Mouse (Mus musculus) MEL-GATA-1-ER (cell line): ENCODE results near the gene Prkg2.

Source experiments
- DNase-seq: peaks from one replicate; pipeline ENCODE4 v3.0.0-alpha.2; 2012; ENCODE audit warnings: low read depth; ENCODE audit errors: extremely low read depth

Prkg2 gene

DNA sequence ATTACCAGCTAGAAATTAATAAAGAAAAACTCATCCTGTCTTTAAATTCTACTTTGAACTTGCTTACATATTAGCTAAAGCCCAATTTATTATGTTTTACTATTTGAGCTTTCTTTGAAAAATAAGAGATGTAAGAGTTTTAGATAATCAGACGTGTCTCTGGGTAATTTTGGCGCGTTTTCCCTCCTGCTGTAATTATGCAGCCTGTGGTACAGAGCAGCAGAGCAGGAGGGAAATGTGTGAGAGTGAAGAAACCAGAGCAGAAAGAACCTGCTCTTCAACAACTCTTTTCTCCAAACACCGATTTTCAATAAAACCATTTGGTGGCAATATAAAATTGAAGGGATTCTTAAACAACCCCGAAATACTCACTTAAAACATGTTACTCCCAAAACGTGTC lies 58.8 kb downstream of the Prkg2 start:
- no peak for DNase-seq

DNA sequence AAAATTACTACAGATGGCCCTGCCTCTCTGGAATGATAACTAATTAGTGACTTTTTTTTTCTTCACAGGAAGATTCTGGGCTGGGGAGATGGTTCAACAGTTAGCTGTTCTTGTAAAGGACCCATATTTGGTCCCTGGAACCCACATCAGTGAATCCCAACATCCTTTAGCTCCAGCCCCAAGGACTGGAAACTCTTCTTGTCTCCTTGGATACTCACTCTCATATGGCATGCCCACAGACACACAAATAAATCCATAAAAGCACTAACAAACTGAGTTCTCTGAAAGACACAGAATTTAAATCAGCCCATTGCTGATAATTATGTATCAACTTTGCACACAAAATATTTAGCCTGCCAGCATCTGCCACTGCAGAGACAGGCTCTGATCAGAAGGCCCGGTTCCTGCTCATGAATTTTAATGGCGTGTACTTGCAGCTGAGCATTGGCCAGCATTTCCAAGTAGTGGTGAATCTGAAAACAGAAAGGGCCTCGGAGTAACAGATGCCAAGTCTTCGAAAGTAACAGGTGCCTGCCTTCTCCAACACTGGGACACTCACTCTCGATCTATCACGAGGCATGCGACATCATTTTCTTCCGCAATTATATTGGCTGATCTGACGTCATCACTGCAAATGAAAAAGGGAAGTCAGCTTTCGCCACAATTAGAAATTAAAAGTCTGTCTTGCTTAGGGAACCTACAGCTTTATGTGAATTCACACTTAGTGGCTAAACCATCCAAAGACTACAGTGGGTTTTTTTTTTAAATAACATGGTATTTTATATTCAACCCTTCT lies 61.1 kb downstream of the Prkg2 start:
- no peak for DNase-seq

DNA sequence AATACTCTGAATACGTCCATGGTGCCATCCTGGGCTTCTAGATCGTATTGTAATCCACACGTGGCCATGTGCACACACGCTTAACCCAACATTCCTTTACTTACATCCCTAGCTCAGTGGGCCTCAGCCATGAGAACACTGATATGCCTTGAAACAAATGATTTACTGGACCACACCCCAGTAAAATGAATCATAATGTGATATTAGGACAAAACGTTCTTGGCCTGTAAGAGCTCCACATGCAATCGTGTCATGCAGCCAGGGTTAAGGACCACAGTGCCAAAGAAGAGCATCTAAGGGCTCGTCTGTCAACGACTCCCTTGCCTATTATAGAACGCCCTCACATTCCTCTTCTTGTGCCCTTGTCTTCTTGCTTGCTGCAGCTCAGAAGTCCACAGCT lies 70.5 kb downstream of the Prkg2 start:
- DNase-seq = no peak

DNA sequence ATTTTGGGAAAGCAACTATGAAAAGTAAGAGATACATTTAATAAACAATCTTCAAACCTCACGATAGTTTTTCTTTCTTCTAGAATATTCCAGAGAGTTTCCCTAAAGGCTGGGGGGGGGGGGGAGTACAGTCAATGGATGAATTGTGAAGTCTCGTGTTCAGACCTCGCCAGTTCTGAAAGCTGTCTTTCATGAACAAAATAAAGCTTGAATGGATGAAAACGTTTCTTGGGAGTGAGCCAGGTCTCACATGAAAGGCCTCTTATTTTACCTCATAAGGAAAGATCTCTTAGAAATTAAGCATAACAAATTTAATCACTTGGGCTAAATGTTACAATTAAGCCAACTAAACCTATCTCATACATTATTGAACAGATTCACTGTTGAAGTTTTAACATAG lies 72.0 kb downstream of the Prkg2 start:
- DNase-seq = no peak

DNA sequence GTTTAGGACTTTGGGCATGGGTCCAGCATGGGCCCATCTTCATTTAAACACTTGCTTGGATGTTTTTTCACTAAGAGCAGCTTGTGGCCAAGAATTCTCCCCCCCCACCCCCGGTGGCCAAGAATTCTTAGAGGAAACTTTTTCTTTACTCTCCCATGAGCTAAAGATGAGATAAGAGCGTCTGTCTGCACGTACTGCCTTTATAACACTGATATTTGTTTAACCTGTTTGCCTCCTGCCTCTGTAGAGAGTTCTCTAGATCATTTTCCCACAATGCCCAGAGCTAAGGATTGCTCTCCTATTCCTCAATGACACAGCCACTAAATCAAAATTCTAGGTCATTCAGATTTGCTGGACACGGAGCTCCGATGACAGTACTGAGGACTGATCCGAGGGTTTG lies 72.8 kb downstream of the Prkg2 start:
- DNase-seq = no peak

DNA sequence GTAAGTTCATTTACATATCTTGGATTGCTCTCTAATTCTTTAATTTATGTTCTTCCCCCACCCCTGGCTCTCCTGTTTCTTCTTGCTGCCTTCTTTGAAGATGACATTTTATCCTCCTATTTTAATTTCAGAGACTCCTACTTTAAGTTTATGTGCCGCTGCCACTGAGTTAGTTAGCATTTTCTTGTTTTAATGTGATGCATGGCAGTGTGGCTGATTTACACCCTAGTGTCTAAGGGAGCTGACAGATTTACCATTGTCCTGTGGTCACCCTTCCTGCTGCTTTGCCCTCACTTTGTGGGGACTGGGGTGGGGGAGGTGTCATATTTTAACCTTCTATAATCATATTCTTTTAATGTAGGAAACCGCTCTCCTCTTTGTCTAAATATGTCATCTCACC lies 74.7 kb downstream of the Prkg2 start:
- DNase-seq = no peak

DNA sequence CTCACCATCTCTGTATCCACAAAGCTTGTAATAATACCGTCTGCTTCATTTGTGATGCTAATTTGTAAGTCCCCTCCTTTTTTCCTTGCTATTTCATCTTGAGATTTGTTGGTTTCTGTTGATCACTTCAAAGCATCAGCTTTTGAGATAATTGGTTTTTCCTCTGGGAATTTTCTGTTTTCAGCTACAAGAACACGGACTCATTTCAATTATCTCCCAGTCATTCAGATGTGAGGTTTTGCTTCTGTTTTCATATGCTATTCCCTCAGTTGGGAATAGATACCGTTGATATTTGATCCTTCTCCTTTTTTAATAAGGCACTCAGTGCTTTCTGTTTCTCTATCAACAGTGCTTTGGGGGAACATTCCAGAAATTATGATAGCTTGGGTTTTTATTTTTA lies 81.6 kb downstream of the Prkg2 start:
- no peak for DNase-seq

DNA sequence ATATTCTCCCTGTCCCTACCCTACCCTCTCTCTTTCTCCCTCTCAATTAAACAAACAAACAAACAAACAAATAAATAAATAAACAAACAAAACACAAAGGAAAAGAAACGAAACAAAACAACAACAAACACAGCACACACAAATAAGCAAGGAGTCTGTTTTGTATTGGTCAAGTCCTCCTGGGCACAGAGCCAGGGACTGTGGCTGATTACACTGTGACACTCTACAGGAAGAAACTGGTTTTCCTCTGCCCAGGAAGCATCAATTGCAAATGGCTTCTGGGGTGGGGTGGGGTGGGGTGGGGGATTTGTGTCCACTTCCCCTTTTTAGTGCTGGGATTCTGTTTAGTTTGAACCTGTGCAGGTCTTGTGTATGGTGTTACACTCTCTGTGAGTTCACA lies 83.8 kb downstream of the Prkg2 start:
- DNase-seq = no peak

DNA sequence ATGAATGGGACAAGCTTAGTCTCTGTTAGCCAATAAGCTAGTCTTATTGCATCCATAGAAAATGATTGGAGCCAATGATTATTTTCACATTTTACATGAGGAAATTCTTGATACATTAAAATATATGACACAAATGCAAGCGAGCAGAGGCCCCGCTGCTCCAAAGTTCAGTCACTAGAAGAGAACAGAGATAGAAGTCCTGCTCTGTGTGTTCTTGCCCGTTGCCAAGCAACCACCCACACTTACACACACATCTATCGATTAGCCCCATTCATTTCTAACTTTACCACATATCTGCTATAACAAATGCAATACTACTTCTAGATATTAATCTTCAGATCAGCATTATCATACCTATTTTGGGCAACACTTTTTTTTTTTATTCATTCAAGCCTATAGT lies 85.6 kb downstream of the Prkg2 start:
- no peak for DNase-seq

DNA sequence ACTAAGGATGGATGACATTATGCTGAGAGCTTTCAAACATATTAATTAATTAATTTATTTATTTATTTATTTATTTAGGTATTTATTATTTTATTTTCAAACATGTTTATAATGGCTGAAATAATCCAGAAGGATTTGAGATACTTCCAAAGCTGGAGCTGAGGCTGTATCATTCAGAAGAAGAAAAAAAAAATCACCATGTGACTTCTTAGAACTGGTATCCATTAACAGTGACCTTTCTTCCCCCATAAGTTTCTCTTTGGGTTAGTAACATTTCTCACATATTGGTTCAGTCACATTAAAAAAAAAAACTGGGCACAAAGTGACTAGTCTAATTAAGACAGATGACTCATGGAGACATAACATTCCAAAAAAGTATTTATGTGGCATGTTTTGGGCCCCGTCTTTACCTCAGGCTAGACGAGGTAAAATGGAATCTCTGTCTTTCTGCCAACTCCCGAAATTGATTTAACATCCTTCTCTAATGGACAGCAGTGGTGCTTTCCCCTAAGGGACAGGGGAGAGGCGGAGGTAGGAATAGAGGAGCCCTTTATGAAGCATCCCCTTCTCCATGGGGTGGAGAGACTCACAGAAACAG lies 86.6 kb downstream of the Prkg2 start:
- no peak for DNase-seq

DNA sequence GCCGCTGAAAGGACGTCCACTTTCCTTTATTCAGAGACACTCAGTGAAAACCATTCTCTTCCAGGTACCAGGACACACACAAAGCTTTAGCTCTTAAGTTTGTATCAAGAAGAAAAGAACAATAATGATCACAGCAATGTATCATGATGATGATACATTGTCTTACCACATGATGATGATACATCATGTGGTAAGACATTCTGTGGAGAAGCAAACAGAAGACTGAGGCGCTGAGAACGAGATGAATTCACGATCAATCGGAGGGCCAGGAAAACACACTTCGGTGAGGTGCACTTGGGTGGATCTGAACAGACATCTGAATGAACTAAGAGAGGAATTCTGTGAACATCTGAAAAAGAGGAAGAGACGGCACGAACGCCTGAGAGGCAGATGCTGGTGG lies 87.4 kb downstream of the Prkg2 start:
- no peak for DNase-seq

DNA sequence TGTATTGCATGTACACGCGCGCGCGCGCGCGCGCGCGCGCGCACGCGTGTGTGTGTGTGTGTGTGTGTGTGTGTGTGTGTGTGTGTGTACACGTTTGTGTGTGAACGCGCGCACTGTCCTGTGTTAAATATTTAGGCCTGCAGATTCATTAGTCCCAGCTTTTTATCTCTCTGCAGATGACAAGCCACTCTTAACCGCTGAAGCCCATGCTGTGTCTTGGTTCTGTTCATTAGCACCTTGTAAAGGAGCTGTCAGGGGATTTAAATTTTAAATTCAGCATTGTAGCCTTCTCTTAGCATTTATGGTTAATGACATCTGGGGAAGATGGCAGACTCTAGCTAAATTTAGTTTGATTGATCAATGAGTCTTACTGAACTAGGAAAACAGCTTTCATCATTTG lies 90.5 kb downstream of the Prkg2 start:
- DNase-seq = no peak

DNA sequence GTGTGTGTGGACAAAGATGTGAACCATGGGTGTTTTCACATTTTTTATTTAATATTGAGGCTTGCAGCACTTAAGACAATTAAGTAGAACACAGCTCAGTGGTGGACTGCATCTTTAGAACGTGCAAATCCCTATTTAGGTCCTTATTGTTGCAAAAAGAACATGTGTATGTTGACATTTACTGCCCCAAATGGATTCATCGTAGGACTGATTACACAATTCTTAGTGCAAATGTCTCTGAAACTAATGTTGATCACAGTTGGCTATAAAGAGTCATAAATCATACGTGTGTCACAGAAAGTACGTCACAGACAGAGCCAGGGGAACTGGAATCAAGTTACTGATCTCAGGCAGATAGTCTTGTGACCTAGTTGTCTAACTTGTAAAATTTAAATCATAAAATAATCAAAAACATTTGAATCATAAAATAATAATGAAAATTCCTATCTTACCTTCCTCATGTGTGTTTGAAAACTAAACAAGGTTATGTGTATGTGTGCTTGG lies 91.0 kb downstream of the Prkg2 start:
- no peak for DNase-seq

DNA sequence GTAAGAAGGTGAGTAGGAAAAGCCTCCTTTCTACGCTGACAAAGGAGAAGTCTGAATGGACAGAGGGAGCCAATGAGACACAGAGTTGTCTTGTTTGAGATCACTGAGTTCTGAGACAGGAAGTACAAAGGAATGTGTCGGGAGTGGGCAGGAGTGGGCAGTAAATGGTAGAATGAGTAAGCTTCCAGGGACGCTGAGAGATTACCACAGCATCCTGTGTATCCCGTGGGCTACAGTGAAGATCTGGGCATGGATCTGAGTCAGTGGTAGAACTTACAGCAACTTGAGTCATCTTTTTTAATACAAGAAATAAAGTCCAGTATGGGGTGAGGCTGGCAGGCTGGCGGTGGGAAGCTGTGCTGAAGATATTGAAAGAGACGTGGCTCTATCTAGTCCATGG lies 93.4 kb downstream of the Prkg2 start:
- no peak for DNase-seq

DNA sequence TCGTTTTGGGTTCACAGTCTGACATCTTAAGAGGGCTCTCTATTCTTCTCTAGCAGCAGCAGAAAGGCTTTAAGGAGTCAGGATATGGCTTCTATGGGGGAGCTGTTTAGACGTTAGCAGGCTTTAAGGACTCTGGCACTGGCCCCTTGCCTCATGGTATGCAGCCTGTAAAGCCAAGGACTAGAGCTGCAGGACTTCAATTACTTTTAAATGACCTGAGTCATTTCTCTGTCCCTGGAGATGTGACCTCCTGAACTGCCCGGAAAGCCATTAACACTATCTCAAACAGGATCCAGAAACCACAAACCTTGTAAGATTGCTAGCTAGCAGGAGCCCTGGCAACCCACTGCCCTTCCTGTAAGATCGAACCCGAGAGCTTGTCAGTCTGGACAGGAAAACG lies 96.4 kb downstream of the Prkg2 start:
- DNase-seq = no peak

DNA sequence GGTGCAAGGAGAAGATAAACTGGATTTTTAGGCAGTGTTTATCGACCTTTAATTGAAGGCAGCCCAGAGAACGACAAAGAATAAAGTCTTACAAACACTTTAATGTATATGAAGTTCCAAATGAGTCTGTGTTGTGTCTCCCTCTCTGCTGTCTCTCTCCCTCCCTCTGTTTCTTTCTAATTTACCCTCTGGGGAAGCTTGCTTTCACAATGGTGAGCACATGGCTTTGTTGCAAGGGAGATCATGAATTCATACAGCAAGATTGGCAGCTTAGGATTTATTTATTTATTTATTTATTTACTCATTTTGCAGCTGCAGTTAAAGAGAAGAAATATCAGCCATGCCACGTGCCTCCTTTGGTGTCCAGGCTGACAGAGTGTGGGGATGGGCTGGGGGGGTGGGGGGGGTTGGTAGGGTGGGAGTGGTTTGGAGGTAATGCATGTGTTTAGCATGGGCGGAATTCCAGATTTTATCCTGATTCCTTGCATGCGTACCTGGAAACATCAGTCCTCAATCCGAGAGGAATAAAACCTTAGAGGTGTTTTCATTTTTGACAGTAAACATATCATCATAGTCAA lies 97.4 kb downstream of the Prkg2 start:
- no peak for DNase-seq

DNA sequence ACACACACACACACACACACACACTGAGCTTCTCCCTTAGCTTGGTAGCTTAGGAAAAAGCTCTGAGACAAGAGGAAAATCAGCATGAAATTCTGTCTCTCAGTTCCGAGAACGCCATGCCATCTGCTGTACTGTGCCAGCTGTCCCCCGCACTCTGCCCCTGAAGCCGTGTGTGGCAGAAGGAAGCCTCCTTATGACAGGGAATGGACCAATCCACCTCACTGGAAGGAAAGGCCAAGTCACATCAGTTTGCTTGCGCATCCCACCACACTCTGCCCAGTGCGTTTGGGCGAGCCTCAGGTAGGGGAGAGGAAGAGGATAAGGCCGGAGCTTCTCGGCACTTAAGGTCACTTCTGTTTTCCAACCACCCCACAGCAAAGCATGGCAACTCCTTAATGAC lies 98.0 kb downstream of the Prkg2 start:
- DNase-seq = no peak

DNA sequence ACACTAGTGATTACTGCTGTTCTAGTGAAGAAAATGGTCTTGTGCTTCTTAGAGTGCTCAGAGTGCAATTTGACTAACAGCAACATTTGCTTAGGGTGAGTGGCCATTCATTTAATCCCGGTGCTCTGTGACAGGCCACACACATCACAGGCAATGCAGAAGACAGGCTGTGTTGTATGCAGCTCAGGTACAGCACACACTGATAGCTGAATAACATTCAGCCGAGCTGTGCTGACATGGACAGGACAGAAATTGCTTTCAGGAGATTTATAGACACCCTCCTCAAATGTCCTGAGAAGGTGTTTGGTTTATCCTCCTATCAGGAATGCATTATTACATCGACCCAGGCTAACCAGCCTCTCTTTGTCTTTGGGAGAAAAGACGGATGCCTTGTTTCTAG lies 99.3 kb downstream of the Prkg2 start:
- DNase-seq = no peak

DNA sequence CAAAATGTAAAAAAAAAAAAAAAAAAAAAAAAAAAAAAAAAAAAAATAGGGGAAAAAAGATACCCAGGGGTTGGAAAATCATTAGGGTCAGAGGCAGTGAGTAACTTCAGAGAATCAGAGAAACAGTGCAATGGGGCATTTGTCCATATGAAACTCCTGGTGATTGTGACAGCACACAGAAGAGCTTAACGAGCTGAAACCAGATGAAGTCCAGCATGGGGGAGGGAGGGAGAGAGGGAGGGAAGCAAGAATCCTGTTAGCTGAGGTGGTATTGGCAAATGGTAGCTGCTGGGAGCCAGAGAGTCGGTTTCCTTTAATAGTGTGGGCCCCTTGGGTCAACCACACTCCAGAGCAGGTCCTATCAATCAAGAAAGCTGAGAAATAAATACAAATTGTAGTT lies 100.5 kb downstream of the Prkg2 start:
- DNase-seq = no peak

DNA sequence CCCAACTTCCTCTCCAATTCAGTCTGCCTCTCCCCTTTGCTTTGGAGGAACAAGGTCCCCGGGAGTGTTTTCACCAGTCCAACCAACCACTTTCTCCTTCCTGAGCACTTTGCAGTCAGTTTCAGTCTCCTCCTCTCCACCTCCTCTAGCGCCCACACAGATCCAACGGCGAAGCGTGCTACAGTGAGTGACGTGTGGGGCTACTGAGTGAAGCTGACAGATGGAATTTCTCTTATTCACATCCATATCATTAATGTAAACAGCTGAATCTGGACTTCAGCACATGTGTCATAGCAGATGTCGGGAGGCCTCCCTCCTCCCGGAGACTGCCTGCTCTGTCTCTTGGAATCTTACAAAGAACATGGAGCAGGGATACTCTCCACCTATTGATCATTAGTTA lies 101.2 kb downstream of the Prkg2 start:
- DNase-seq = no peak

DNA sequence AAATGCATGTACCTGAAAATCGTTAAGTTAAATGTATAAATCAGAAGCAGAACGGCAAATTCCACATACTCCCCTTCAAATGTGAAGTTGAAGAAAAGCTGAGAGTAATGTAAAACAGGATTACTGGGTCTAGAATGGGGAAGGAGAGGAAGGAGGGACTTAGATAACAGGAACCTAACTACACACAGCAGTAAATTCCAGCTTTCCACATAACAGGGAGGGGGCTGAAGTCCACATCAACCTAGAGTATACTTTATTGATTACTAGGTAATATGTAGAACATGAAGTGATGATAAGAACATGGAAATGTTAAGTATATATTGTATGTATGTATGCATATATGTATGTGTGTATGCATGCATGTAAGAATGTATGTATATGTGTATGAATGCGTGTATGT lies 114.2 kb downstream of the Prkg2 start:
- DNase-seq = no peak

DNA sequence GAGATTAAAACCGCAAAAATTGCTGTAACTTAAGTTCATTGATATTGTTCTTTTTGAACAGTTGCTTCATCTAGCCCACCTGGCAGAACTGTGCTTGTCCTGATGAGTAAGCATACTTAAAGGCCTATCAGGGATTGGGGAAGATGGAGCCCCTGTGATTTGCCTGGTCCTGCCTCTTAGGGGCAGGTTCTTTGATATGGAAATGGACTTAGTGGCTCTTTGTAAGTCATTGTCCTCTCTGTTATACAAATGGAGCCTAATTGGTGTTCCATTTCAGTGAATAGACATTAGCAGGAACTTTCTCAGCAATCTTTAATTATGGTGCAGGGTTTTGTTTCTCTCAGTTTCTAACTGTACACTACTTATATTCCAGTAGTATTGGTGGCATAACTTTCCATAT lies 115.5 kb downstream of the Prkg2 start:
- no peak for DNase-seq

DNA sequence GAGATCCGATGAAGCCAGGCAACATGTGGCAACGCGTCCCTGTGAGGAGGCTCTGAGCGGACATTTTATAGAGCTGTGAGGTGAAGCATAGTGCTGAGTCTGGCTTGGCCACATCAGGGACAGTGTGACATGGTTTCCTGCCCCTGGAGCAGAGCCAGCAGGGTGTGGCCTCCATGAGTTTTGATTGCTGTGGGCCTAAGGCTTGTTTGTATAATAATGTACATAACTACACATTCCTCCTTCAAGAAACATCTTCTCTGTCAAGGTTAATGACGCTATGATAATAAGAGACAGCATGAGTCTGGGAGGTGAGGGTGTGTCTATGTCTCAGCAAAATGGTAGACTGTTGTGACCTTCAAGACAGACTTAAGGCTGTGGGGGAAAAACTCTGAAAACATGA lies 118.4 kb downstream of the Prkg2 start:
- DNase-seq = no peak
